Mouse (Mus musculus) thymus, postnatal 14 days (tissue): ENCODE data around the gene F11r.
"Not testable (repeated sequence)": the region's sequence is repeated elsewhere in the genome, so short reads cannot be mapped to it uniquely, and the experiment has no call there.

Experiments used
- DNase-seq: peaks from one replicate; pipeline ENCODE4 v3.0.0; 2021

The F11r gene

GRCm38 (mm10) chr1:171471941-171472340, 34.6 kb downstream of the F11r start:
- DNase-seq, result not testable (repeated sequence)

GRCm38 (mm10) chr1:171473506-171473905, 36.2 kb downstream of the F11r start:
- DNase-seq, result no peak

DNA sequence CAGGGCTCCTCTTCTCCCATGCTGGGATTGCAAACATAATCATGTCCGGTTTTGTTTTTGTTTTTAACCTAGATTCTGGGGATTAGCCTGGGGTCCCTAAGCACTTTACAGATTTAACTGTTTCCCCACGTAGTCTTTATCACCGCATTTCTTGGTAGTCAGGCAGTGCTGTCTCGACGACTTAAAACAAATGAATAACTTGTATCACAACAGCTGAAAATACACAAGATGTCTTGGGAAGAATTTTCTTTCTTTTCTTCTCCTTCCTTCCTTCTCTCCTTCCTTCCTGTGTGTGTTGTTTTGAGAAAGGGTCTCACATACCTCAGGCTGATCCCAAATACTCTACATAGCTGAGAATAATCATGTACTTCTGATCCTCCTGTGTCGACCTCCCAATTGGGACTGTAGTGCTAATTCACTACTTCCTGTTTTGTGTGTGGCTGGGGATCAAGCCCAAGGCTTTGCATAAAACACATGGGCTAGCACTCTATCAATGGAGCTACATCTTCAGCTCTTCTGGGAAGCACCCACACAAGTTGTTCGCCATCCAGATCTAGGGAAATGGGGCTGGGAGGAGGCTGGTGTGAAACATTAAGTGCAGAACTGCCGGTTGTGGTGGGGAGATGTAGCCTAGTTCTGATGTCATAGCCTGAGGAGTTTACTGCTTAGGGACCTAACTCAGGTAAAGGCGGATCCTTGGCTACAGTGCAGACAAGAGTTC, 36.7 kb downstream of the F11r start:
- DNase-seq, result no peak

DNA sequence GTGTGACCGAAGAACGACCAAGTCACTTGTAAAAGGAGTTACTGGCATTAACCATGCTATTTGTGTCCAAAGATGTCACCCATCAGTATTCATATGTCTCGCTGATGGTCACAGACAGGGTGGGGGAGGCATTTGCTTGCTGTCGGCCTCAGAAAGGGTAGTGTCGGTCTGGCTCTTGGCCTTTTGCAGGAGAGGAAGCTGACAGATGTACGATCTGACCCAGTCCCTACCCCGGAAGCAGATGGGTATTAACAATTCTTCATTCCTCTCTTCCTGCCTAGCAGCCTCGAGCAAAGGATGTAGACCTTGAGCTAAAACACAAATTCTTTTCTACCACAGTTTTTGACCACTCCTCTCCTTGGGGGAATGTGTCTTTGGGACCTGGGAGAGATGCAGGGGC, 39.8 kb downstream of the F11r start:
- no peak for DNase-seq

DNA sequence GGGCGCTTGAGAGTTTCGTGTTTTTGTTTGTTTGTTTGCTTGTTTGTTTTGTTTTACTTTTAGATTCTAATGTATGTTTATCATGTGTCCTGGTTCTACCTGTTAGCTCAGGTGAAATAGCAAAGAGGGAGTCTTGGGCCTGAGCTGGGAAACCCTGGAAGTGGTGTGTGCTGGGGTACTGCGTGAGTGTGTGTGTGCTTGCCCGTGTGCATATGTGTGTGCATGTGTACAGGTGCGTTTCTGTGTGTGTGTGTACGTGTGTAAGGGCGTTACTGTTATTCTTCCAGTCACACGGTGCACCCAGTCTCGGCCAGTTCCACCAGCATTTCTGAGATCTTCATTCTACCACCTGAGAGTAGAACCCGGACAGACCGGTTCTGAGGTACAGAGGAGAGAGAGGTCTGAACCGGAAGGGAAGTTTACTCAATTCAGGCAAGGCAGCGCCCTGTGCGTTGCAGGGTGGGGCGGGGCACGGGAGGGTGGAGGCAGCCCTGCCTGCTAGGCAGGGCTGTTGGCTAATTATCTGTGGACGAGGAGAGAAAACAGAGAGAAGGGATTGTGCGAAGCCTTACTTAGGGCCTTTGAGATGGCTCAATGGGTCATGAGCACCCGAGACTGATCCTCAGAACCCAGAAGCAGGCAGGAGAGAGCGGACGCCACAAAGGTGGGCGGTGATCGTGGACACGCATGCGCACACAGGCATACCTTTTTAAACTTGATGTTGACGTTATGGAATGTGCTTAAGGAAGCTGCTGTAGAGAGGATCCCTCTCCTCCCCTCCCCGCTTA, 40.6 kb downstream of the F11r start:
- DNase-seq, result peak; percentile 44

- DNase-seq, result peak; percentile 67
These were observed 41.6 kb downstream of the F11r start for GRCm38 (mm10) chr1:171478968-171479367.

DNA sequence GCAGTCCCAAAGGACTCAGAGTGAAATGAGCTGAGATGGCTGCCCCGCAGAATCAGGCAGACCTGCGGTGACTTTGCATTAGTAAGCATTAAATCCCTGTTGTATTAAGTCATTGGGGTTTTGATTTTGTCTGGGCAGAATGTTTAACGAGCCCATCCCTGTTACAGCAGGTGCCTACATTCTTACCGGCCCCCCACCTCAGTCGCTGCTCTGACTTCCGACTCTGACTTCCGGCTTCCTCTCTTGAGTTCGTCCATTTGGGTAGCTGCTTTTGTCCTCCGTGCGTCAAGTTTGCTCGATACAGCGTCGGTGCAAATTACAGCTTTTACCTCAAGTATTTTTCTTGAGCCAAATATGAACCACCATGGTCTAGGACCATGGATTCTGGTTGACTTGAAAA, 56.9 kb downstream of the F11r start:
- no peak for DNase-seq

DNA sequence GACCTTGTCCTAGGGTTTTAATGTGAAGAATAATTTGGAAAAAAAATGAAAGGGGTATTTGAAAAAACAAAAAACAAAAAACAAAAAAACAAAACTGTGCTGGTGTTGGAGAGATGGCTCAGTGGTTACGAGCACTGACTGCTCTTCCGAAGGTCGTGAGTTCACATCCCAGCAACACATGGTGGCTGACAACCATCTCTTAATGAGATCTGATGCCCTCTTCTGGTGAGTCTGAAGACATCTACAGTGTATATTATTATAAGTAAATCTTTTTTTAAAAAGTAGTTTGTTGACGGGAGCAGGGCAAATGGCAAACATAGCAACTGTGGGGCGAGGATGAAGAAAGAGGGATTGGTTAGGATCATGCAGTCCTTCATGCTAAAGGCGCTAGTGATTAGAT, 58.0 kb downstream of the F11r start:
- DNase-seq, result no peak

GRCm38 (mm10) chr1:171499856-171500255, 62.5 kb downstream of the F11r start:
- peak; percentile 12 for DNase-seq

- DNase-seq, result no peak
These were observed 63.8 kb downstream of the F11r start for GRCm38 (mm10) chr1:171501016-171501610.

GRCm38 (mm10) chr1:171501636-171502080, 64.3 kb downstream of the F11r start:
- peak; percentile 26 for DNase-seq

DNA sequence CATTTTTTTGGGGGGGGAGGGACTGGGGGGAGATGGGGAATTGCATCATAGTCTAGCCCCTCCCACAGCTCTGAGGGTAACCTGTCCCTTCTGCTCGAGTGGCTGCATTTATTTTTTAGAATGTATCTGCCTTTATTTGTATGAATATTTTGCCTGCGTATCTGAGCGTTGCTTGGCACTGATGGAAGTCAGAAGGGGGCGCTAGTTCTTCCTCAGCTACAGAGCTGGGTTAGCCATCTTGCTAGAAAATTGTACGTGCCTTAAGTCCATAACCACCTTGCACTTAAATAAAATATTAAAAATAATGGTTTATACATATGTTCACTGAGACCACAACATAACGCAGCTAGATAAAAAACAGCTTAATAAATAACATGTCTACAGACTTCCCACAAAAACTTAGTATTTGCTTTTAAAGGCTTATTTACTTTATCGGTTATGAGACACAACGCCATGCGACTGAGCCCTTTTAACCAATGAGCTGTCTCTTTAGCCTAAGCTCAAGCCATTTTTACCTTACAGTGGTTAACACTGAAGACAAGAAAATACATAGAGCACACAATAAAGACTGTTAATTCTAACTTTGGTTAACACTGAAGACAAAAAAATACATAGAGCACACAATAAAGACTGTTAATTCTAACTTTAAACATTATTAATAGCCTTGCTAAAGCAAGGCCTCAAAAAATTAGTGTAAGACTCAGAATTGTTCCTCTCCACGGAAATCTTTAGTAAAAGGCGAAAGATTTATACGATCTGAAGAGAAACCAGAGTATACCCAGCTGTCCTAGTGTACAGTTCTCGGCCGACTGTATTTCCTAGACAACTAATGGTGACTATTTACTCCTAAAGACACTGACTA, 65.3 kb downstream of the F11r start:
- DNase-seq, result peak; percentile 66

- DNase-seq, result peak; percentile 94
These were observed 65.9 kb downstream of the F11r start, which contains the start of gene Alyref2 for GRCm38 (mm10) chr1:171503250-171503591. Gene Alyref2 (plus strand): TSS chr1:171503478.

DNA sequence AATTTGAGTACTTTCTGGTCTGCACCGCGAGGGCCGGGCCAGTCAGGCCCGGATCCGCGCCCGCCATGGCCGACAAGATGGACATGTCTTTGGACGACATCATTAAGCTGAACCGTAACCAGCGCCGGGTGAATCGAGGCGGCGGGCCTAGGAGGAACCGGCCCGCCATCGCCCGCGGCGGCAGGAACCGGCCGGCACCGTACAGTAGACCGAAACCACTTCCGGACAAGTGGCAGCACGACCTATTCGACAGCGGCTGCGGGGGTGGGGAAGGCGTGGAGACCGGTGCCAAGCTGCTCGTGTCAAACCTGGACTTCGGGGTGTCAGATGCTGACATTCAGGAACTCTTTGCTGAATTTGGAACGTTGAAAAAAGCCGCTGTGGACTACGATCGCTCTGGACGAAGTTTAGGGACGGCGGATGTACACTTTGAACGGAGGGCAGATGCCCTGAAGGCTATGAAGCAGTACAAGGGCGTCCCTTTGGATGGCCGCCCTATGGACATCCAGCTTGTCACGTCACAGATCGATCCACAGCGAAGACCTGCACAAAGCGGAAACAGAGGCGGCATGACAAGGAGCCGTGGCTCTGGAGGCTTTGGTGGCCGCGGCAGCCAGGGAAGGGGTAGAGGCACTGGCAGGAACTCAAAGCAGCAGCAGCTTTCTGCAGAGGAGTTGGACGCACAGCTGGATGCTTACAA, 66.4 kb downstream of the F11r start:
- DNase-seq, result peak; percentile 78

- no peak for DNase-seq
These were observed 67.3 kb downstream of the F11r start for GRCm38 (mm10) chr1:171504586-171504985.

DNA sequence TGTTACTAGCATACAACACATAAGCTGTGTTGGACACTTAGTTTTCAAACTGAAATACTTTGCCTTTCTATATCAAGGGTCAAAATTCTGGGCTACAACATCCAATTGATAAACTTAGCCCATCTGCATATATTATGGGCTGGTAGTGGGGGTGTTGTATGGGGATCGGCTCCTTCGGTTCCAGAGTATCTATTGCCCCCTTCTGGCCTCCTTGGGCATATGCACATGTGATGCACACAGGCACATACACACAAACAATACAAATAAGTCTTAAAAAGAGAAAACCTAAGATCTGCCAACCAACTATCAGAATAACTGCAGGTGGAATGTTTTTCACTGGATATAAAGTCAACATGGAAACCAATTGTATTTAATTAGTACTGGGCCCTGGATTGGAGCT, 75.9 kb downstream of the F11r start:
- peak; percentile 9 for DNase-seq

- no peak for DNase-seq
These were observed 76.4 kb downstream of the F11r start for GRCm38 (mm10) chr1:171513760-171514159.
